Mouse (Mus musculus) G1E (cell line): ENCODE data around the gene Rxfp4. TPM values are rescaled to one million over a fixed set of nuclear protein-coding genes. Genes with fewer than 3 reads are reported as not detected.
A peak's percentile ranks its signal among the peaks of the same experiment; 100 is the strongest.

Experiments used
- ATAC-seq: 2 replicates; pipeline ENCODE4 v1.8.0; 2016; ENCODE audit warnings: mild to moderate bottlenecking; ENCODE audit not compliant: insufficient number of reproducible peaks, poor library complexity, low FRiP score, severe bottlenecking; ENCODE audit errors: extremely low read depth
- DNase-seq: peaks from one replicate; pipeline ENCODE4 v3.0.0; 2012; ENCODE audit warnings: low spot score
- H3K27me3 ChIP-seq: 2 replicates; pipeline ENCODE4 v1.6.1; 2012; ENCODE audit warnings: mild to moderate bottlenecking, low read length, inconsistent platforms; ENCODE audit not compliant: insufficient read depth
- H3K36me3 ChIP-seq: replicated peaks from 2 replicates; pipeline ENCODE3; 2012; ENCODE audit warnings: mild to moderate bottlenecking, inconsistent platforms
- H3K4me1 ChIP-seq: 2 replicates; pipeline ENCODE4 v1.6.1; 2012; ENCODE audit warnings: low read depth, low read length, inconsistent platforms, mixed read lengths; ENCODE audit not compliant: insufficient read depth
- H3K4me3 ChIP-seq: 2 replicates; pipeline ENCODE4 v1.5.1; 2012; ENCODE audit warnings: low read depth, mild to moderate bottlenecking, inconsistent platforms, low read length, moderate library complexity, mixed read lengths
- H3K9me3 ChIP-seq: replicated peaks from 2 replicates; pipeline ENCODE4 v1.6.1; 2012; ENCODE audit warnings: inconsistent platforms
- CTCF ChIP-seq: IDR thresholded peaks from 2 replicates; pipeline ENCODE4 v1.5.1; 2012; ENCODE audit warnings: low read depth, low read length, inconsistent platforms, mixed read lengths
- GATA1 ChIP-seq: IDR thresholded peaks from 2 replicates; pipeline ENCODE4 v1.6.1; 2012; ENCODE audit warnings: borderline replicate concordance, low read length, inconsistent platforms, mixed read lengths
- GATA2 ChIP-seq: IDR thresholded peaks from 2 replicates; pipeline ENCODE4 v1.6.1; 2012; ENCODE audit warnings: low read depth, low read length, inconsistent platforms, borderline replicate concordance
- POLR2AphosphoS5 ChIP-seq: IDR thresholded peaks from 2 replicates; pipeline ENCODE4 v1.6.1; 2012; ENCODE audit warnings: low read depth, low read length, inconsistent platforms; ENCODE audit not compliant: insufficient replicate concordance
- TAL1 ChIP-seq: conservative IDR thresholded peaks from 2 replicates; pipeline ENCODE4 v1.6.1; 2012; ENCODE audit warnings: low read depth, low read length, inconsistent platforms, mixed read lengths
- polyA plus RNA-seq: library from polyadenylated mRNA; stranded (reverse); fragments of >175 nt; gene quantifications from 2 replicates; pipeline ENCODE4 v1.2.3, GENCODE M21; 2012
- total RNA-seq, 2 experiments: library from RNA; stranded (forward) in 1 of 2; stranded (reverse) in 1 of 2; fragments of 200-1000 nt in 1 of 2; fragments of >200 nt in 1 of 2; fragmentation: Nextera tagmentation in 1 of 2; gene quantifications; 2 replicates each; pipeline ENCODE4 v1.2.3; 2014 to 2017

Rxfp4 gene
- total and polyA plus RNA-seq, 3 experiments = not detected

DNA sequence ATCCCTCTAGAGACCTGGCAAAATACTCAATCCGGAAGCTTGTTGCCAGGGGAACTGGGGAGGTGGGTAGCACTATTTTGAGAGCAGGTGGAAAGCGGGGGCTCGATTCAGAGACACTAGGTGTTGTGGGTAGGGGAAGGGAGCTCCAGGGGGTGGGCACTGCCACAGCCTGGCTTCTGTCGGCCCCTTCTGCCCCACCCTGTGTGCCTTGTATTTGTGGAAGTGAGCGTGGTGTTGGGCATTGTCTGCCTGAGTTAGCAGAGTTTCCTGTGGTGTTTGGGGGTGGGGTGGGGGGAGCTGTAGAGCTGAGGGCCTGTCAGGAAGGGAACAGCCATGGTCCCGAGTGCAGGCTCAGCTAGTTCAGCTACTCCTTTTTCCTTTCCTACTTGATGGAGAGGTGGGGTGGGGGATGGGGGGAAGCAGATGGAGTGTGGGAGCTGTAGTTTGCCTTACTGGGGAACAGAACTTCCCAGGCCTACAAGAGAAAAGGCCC lies 22.0 kb downstream of the Rxfp4 start:
- Histone ChIP-seq H3K4me3 (no peak overlapping the region), H3K27me3 (no peaks in the 10 kb centered on the region), H3K4me1 (peaks cover 55% of the 10 kb centered on the region), H3K9me3 (no peaks in the 10 kb centered on the region), H3K36me3 (peaks cover 97% of the 10 kb centered on the region)
- DNase-seq (no peak), ATAC-seq (no peak)
- TF ChIP-seq POLR2AphosphoS5 = no peak
- no peak for TF ChIP-seq TAL1
- no peak for TF ChIP-seq GATA1
- TF ChIP-seq GATA2 = no peak
- TF ChIP-seq CTCF = no peak

DNA sequence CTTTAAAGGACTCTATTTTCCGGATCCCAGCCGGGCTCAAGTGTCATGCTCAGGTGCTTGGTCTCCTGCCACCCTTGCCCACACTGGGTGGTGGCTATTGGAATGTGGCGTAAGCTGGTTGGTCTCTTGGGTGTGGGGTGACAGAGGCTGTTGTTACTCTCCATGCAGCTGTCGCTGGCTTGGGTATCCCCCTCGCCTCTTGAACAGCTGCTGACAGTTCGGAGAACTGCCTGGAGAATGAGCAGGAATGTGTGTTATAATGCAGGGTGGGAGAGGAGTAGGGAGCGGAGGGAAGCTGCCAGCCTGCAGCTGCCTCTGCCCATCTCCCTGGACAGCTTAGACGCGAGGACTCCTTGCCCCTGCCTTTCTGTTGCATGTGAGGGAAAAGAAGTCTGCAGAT lies 22.9 kb downstream of the Rxfp4 start:
- DNase-seq (no peak), ATAC-seq (no peak)
- Histone ChIP-seq H3K36me3 (peaks cover 96% of the 10 kb centered on the region), H3K27me3 (no peaks in the 10 kb centered on the region), H3K9me3 (no peaks in the 10 kb centered on the region), H3K4me3 (no peak overlapping the region), H3K4me1 (peaks cover 64% of the 10 kb centered on the region)
- TF ChIP-seq TAL1 = no peak
- no peak for TF ChIP-seq GATA1
- no peak for TF ChIP-seq POLR2AphosphoS5
- no peak for TF ChIP-seq CTCF
- no peak for TF ChIP-seq GATA2

DNA sequence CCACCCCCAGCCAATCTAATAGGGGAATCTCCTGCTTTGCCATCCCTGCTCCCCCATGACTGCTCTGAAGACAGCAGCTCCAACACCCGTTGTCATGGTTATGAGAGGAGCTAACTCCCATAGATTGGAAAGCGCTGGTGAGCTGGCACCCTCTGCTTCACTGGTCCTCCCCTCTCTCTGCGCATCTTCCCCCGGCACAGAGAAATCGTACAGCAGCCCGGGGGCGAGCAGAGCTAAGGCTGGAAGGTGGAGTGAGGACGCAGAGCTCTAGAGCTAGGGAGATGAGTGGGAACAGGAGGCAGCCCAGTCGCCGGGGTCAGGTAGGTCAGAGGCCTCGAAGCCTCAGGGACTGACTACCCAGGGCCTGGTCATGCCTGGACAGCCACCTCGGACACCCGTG lies 23.7 kb downstream of the Rxfp4 start:
- Histone ChIP-seq H3K4me3 (no peak overlapping the region), H3K9me3 (no peaks in the 10 kb centered on the region), H3K4me1 (peaks cover 72% of the 10 kb centered on the region), H3K27me3 (no peaks in the 10 kb centered on the region), H3K36me3 (peaks cover 96% of the 10 kb centered on the region)
- ATAC-seq (no peak), DNase-seq (no peak)
- TF ChIP-seq GATA2 (no peak), GATA1 (no peak), POLR2AphosphoS5 (no peak)

DNA sequence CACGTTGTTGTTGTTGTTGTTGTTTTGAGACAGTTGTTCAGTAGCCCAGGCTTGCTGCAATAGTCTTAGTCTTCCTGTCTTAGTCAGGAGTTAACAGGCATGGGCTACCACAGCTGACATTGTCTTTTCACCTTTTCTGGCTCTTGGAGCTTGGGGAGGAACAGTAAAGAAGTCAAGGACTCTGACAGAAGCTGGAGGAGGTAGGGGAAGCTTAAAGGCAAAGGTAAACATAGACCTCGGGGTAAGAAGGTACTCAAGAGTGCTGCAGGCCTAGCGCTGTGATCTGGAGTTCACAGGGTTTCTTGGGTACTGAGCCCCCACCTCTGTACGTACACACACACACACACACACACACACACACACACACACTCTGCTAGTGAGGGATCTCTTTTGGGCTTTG lies 24.2 kb downstream of the Rxfp4 start:
- Histone ChIP-seq H3K4me3 (no peak overlapping the region), H3K36me3 (peaks cover 96% of the 10 kb centered on the region), H3K27me3 (no peaks in the 10 kb centered on the region), H3K9me3 (no peaks in the 10 kb centered on the region), H3K4me1 (peaks cover 76% of the 10 kb centered on the region)
- TF ChIP-seq GATA2 = no peak
- TF ChIP-seq TAL1 = no peak
- TF ChIP-seq CTCF = no peak
- TF ChIP-seq GATA1 = no peak
- no peak for TF ChIP-seq POLR2AphosphoS5
- DNase-seq (no peak), ATAC-seq (no peak)

DNA sequence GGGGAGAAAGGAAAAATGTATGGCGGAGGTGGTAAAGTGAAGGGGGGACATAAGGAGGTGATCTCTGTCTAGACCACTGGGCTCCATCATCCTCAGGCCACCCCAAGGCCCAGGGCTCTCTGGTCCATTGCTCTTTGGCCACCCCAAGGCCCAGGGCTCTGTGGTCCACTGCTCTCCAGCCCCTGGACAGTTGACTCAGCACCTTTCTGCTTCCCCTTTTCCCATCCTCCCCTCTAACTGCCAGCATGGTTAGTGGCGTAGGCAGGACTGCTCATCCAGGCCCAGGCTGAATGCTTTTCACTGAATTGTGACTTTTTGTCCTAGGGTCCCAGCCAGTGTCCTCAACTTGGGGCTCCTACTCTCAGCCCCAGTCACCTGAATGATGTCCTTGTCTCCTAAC lies 25.4 kb downstream of the Rxfp4 start:
- Histone ChIP-seq H3K4me3 (peak overlapping the region; percentile 22; the same call in 1 of the 2 replicates), H3K36me3 (peaks cover 87% of the 10 kb centered on the region), H3K27me3 (no peaks in the 10 kb centered on the region), H3K9me3 (no peaks in the 10 kb centered on the region), H3K4me1 (peaks cover 86% of the 10 kb centered on the region)
- DNase-seq (no peak), ATAC-seq (no peak)
- TF ChIP-seq GATA2 (no peak), GATA1 (no peak), POLR2AphosphoS5 (no peak), CTCF (no peak), TAL1 (no peak)

DNA sequence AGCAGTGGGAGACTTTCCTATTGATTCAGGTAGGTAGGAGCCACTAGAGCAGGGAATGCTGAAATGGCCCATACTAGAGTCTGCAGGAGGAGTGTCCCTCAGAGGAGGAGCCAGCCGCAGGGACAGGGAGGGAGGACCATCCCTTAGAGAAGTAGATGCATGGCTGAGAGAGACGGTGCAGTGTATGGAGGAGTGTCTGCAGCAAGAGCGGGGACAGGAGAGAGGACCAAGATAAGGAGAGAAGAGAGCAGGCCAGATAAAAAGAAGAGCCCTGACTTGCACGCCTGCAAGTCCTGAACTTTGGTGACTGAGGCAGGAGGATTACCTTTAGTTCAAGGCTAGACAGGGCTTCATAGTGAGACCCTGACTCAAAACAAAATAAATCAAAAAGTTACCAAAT lies 25.8 kb downstream of the Rxfp4 start:
- peak; percentile 65 for DNase-seq
- H3K36me3 ChIP-seq = peaks cover 86% of the 10 kb centered on the region
- TF ChIP-seq POLR2AphosphoS5 = no peak
- TF ChIP-seq CTCF = no peak
- TF ChIP-seq TAL1 = no peak
- TF ChIP-seq GATA2 = no peak
- no peak for TF ChIP-seq GATA1
- H3K4me1 ChIP-seq = peaks cover 90% of the 10 kb centered on the region
- H3K27me3 ChIP-seq = no peaks in the 10 kb centered on the region
- no peak overlapping the region; the same call in 1 of the 2 replicates for H3K4me3 ChIP-seq
- ATAC-seq = peak; percentile 16; the same call in 1 of the 2 replicates
- H3K9me3 ChIP-seq = no peaks in the 10 kb centered on the region

DNA sequence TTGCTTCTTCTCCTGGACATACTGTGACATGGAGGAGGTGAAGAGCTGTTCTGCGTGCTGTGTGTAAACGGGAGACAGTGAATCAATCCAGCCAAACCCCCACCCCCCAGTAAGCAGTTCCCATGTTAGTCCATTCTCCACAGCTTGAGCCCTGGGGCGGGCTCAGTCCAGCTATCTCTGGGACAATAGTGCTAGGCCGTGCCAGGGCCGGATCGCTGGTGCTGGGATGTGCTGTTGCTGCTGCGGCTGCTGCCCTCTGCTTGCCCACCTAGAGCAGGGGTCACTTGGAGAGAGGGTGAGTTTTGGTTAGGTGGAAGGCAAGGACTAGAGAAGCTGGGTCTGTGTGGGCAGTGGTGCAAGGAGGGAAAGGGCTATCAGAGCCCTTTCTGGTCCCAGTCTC lies 26.6 kb downstream of the Rxfp4 start:
- H3K4me3 ChIP-seq = peak overlapping the region; percentile 31; the same call in 1 of the 2 replicates
- H3K4me1 ChIP-seq = peaks cover 86% of the 10 kb centered on the region
- ATAC-seq (no peak), DNase-seq (no peak)
- no peaks in the 10 kb centered on the region for H3K9me3 ChIP-seq
- H3K27me3 ChIP-seq = no peaks in the 10 kb centered on the region
- no peak for TF ChIP-seq TAL1
- no peak for TF ChIP-seq GATA1
- no peak for TF ChIP-seq CTCF
- TF ChIP-seq GATA2 = no peak
- no peak for TF ChIP-seq POLR2AphosphoS5
- H3K36me3 ChIP-seq = peaks cover 80% of the 10 kb centered on the region
